Mouse (Mus musculus) myocyte (in vitro differentiated cells): ENCODE results near the gene Pgbd1. TPM values are rescaled to one million over a fixed set of nuclear protein-coding genes. Genes with fewer than 3 reads are reported as not detected.

Experiments
- H3K27me3 ChIP-seq: one replicate; pipeline ENCODE4 v1.6.1; 2011; ENCODE audit not compliant: control insufficient read depth, insufficient read depth, insufficient read length
- H3K36me3 ChIP-seq: one replicate; pipeline ENCODE4 v1.6.1; 2011; ENCODE audit not compliant: control insufficient read depth, insufficient read depth
- H3K4me2 ChIP-seq: one replicate; pipeline ENCODE4 v1.6.1; 2011; ENCODE audit warnings: low read depth, control low read depth
- H3K4me3 ChIP-seq: one replicate; pipeline ENCODE4 v1.5.1; 2011; ENCODE audit warnings: mild to moderate bottlenecking, control low read depth, moderate library complexity
- H3K79me2 ChIP-seq: one replicate; pipeline ENCODE4 v1.6.1; 2011; ENCODE audit not compliant: control insufficient read depth, insufficient read depth
- H3ac ChIP-seq: one replicate; pipeline ENCODE4 v1.6.1; 2011; ENCODE audit not compliant: control insufficient read depth, insufficient read length
- CEBPB ChIP-seq: IDR thresholded peaks from 2 replicates; pipeline ENCODE4 v1.6.1; 2011; ENCODE audit warnings: mild to moderate bottlenecking, moderate library complexity; ENCODE audit not compliant: poor library complexity, insufficient read depth, severe bottlenecking
- E2F4 ChIP-seq: IDR thresholded peaks from one replicate; pipeline ENCODE4 v1.6.1; 2011; ENCODE audit warnings: mild to moderate bottlenecking, control low read depth, moderate library complexity; ENCODE audit not compliant: insufficient read depth
- MAX ChIP-seq: IDR thresholded peaks from one replicate; pipeline ENCODE4 v1.6.1; 2011; ENCODE audit warnings: low read depth, mild to moderate bottlenecking, control low read depth
- MYOD1 ChIP-seq, 3 experiments: IDR thresholded peaks; one replicate each; pipeline ENCODE4 v1.6.1; 2011; ENCODE audit warnings: control low read depth in 2 of 3, low read depth in 2 of 3, mild to moderate bottlenecking in 2 of 3, moderate library complexity in 1 of 3; ENCODE audit not compliant: insufficient read length in 2 of 3, control insufficient read depth in 1 of 3
- MYOG ChIP-seq, 3 experiments: IDR thresholded peaks; one replicate each; pipeline ENCODE4 v1.6.1; 2011; ENCODE audit warnings: control low read depth in 2 of 3, low read depth in 2 of 3, mild to moderate bottlenecking in 2 of 3; ENCODE audit not compliant: insufficient read length in 2 of 3, control insufficient read depth in 1 of 3, insufficient read depth in 1 of 3
- POLR2A ChIP-seq: IDR thresholded peaks from one replicate; pipeline ENCODE4 v1.6.1; 2011; ENCODE audit warnings: low read depth, mild to moderate bottlenecking, control low read depth, moderate library complexity; ENCODE audit not compliant: insufficient read length
- POLR2AphosphoS2 ChIP-seq: IDR thresholded peaks from one replicate; pipeline ENCODE4 v1.6.1; 2011; ENCODE audit warnings: low read depth, control low read depth; ENCODE audit not compliant: insufficient read length
- REST ChIP-seq: IDR thresholded peaks from one replicate; pipeline ENCODE4 v1.6.1; 2011; ENCODE audit warnings: mild to moderate bottlenecking, control low read depth, moderate library complexity; ENCODE audit not compliant: insufficient read depth, insufficient read length
- SRF ChIP-seq: IDR thresholded peaks from one replicate; pipeline ENCODE4 v1.6.1; 2011; ENCODE audit warnings: low read depth; ENCODE audit not compliant: control insufficient read depth, insufficient read length
- TCF12 ChIP-seq: IDR thresholded peaks from one replicate; pipeline ENCODE4 v1.6.1; 2011; ENCODE audit warnings: mild to moderate bottlenecking, control low read depth; ENCODE audit not compliant: poor library complexity, insufficient read depth, severe bottlenecking
- TCF3 ChIP-seq: IDR thresholded peaks from one replicate; pipeline ENCODE4 v1.6.1; 2011; ENCODE audit warnings: low read depth, control low read depth; ENCODE audit not compliant: insufficient read length
- USF1 ChIP-seq: IDR thresholded peaks from one replicate; pipeline ENCODE4 v1.6.1; 2011; ENCODE audit warnings: low read depth, mild to moderate bottlenecking, control low read depth, moderate library complexity
- polyA plus RNA-seq: library from polyadenylated mRNA; unstranded; fragments of >200 nt; fragmentation: generic; extraction: Trizol; gene quantifications from one replicate; pipeline ENCODE4 v1.2.1, GENCODE M21; 2012; ENCODE audit warnings: missing spikeins

Gene Pgbd1
- polyA plus RNA-seq, 1 experiment = 0.13 TPM

DNA sequence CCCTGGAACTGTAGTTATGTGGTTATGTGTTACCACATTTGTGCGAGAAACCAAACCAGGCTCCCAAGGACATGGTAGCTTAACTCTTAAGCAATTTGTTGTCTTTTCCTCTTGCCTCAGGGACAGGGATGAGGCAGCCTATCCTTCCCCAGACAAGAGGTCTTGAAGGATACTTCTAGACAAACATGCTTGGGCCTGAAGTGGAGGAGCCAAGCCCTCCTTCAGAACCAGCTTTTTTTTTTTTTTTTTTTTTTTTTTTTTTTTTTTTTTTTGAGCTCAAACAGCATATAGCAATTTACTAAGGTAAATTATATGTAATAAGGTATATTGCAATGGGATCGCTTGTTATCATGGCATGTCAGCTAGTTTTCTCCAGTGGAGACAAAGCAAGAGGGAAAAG lies 25.1 kb downstream of the Pgbd1 start:
- Histone ChIP-seq H3K4me3 (no peak overlapping the region), H3K4me2 (no peak overlapping the region), H3K79me2 (no peaks in the 10 kb centered on the region), H3K27me3 (no peaks in the 10 kb centered on the region), H3K36me3 (no peaks in the 10 kb centered on the region), H3ac (no peak overlapping the region)
- no peak for TF ChIP-seq TCF3
- TF ChIP-seq CEBPB = no peak

DNA sequence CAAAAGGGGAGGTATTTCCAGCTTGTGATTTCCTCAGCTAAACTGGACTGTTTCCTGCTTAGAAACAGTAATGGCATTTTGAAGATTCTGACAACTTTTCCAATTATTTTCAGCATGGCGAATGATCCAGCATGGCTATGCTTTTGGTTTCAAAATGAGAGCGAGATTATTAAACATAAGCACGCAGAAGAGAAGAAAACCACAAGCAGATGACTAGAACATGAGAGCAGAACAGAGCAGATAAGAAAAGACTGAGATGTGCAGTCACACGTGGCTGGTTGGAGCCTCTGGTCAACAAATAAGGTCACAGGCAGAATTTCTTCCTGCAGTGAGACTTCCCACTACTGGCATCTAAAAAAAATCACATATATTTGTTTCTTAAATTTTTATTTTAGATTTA lies 25.6 kb downstream of the Pgbd1 start:
- Histone ChIP-seq H3K4me3 (no peak overlapping the region), H3ac (no peak overlapping the region), H3K36me3 (no peaks in the 10 kb centered on the region), H3K27me3 (no peaks in the 10 kb centered on the region), H3K79me2 (no peaks in the 10 kb centered on the region), H3K4me2 (no peak overlapping the region)
- TF ChIP-seq CEBPB (no peak), POLR2A (no peak), MYOG (IDR thresholded peaks at IDR 0.05; ENCODE audit: control insufficient read depth in 1 of 3, insufficient read depth in 1 of 3, insufficient read length in 2 of 3, low read depth in 2 of 3) (no peak), TCF3 (no peak), SRF (no peak), MAX (no peak), TCF12 (no peak), POLR2AphosphoS2 (no peak), MYOD1 (IDR thresholded peaks at IDR 0.05; ENCODE audit: control insufficient read depth in 1 of 3, insufficient read length in 2 of 3, low read depth in 2 of 3) (no peak), REST (no peak), USF1 (no peak), E2F4 (no peak)

DNA sequence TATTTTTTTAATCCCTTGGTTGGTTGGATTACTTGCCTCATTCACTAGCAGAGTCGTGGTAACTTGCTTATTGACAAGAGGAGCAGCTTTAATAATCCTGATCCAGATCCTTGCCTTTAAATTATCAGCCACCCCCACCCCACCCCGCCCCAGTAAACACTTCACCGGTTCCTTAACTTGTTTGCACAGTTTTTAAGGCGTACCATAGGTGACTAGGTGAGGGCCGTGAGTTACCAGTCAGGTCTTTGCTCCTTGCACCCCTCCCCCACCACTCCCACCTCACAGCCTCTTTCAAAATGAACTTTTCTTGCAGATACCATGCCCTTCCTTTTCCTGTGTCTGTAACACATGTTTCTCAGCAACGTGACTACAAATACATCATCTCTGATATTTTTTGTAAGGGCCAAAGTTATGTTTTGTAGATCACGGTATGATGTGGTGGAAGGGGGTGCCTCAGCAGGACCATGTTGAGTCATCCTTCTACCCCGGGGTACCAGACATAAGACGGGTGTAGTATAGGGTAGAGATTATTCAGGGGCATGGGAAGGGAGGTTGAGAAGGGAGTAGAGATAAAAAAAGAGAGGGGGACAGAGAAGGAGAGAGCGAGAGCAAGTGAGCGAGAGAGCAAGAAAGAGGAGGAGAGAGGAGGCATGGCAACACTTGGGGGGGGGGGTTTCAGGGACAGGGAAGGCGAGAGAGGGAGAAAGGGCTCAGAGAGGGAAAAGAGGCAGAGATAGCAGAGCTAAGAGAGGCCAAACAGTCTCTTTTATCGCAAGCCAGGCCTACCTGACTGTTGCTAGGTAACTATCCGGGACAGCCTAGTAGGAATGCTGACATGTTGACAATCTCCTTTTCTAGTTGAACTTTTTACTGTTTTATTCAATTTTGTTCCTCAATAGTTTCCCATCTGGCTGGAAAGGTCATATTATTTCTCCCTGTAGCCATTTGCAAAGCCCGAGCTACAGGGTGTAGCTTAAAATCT lies 26.3 kb downstream of the Pgbd1 start:
- H3K79me2 ChIP-seq = no peaks in the 10 kb centered on the region
- TF ChIP-seq USF1 = no peak
- TF ChIP-seq MAX = no peak
- no peak for TF ChIP-seq POLR2A
- TF ChIP-seq POLR2AphosphoS2 = no peak
- TF ChIP-seq E2F4 = no peak
- TF ChIP-seq REST = no peak
- TF ChIP-seq TCF12 = no peak
- no peak for TF ChIP-seq MYOG (IDR thresholded peaks at IDR 0.05; ENCODE audit: control insufficient read depth in 1 of 3, insufficient read depth in 1 of 3, insufficient read length in 2 of 3, low read depth in 2 of 3)
- TF ChIP-seq CEBPB = no peak
- TF ChIP-seq SRF = no peak
- TF ChIP-seq MYOD1 (IDR thresholded peaks at IDR 0.05; ENCODE audit: control insufficient read depth in 1 of 3, insufficient read length in 2 of 3, low read depth in 2 of 3) = no peak
- no peaks in the 10 kb centered on the region for H3K36me3 ChIP-seq
- H3K27me3 ChIP-seq = no peaks in the 10 kb centered on the region
- H3ac ChIP-seq = no peak overlapping the region
- no peak overlapping the region for H3K4me3 ChIP-seq
- H3K4me2 ChIP-seq = no peak overlapping the region

DNA sequence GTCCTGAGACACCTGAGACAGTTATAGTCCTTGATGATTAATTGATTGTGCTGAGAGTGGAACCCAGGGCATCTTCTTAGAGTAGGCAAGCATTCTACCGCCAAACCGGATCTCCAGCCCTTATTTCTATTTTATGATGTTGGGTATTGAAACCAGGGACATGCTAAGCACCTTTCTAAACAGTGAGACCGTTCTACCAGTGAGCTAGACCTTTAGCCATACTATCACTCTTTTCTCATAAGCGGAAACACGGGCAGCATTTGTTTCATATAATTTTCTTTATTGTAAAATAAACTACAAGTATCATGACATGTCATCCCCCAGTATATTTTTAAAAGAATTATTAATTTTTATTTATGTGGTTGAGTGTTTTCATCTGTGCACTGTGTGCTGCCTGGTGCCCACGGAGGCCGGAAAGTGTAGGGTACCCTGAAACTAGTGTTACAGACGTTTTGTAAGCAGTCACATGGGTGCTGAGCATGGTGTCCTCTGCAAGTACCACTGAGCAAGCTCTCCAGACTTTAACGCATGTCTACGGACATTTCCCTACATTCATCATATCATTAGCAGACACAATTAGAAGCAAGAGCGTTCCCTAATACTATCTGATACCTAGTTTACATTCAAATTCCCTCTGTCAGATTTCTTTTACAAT lies 31.9 kb downstream of the Pgbd1 start:
- Histone ChIP-seq H3K4me2 (peak overlapping the region; percentile 88), H3K4me3 (peak overlapping the region; percentile 38), H3K36me3 (no peaks in the 10 kb centered on the region), H3ac (no peak overlapping the region), H3K27me3 (no peaks in the 10 kb centered on the region), H3K79me2 (no peaks in the 10 kb centered on the region)
- TF ChIP-seq USF1 (no peak), REST (no peak), MYOD1 (IDR thresholded peaks at IDR 0.05; ENCODE audit: control insufficient read depth in 1 of 3, insufficient read length in 2 of 3, low read depth in 2 of 3) (no peak), POLR2A (no peak), POLR2AphosphoS2 (no peak), E2F4 (no peak), MYOG (IDR thresholded peaks at IDR 0.05; ENCODE audit: control insufficient read depth in 1 of 3, insufficient read depth in 1 of 3, insufficient read length in 2 of 3, low read depth in 2 of 3) (no peak), CEBPB (no peak), TCF3 (no peak), TCF12 (no peak), SRF (no peak), MAX (no peak)
